Mouse (Mus musculus) cerebellum, adult 2 months (tissue): Measurements from ENCODE around the gene Ager. TPM values are rescaled to one million over a fixed set of nuclear protein-coding genes. Genes with fewer than 3 reads are reported as not detected.

Experiments
- DNase-seq, 2 experiments: peaks; one replicate each; pipeline ENCODE4 v3.0.0; 2021
- H3K27ac ChIP-seq: fragments of 200-500 bp; 2 replicates; pipeline ENCODE4 v1.5.1; 2012; ENCODE audit warnings: low read length, control low read depth, inconsistent platforms; ENCODE audit not compliant: insufficient read depth
- H3K27me3 ChIP-seq: fragments of 200-500 bp; 2 replicates; pipeline ENCODE4 v1.6.1; 2012; ENCODE audit warnings: inconsistent platforms, mild to moderate bottlenecking, low read length, moderate library complexity; ENCODE audit not compliant: control insufficient read depth, insufficient read depth
- H3K4me1 ChIP-seq: fragments of 200-500 bp; 2 replicates; pipeline ENCODE4 v1.6.1; 2011; ENCODE audit warnings: low read length; ENCODE audit not compliant: control insufficient read depth, insufficient read depth
- H3K4me3 ChIP-seq: fragments of 200-500 bp; replicated peaks from 2 replicates; pipeline ENCODE3; 2011; ENCODE audit warnings: mild to moderate bottlenecking, low read depth, low read length, control low read depth; ENCODE audit not compliant: insufficient read depth
- CTCF ChIP-seq: fragments of 200-500 bp; IDR thresholded peaks from 2 replicates; pipeline ENCODE4 v1.5.1; 2011; ENCODE audit warnings: low read depth, mild to moderate bottlenecking, control low read depth, low read length, moderate library complexity, borderline replicate concordance; ENCODE audit not compliant: insufficient read depth
- POLR2A ChIP-seq: fragments of 200-500 bp; IDR thresholded peaks from 2 replicates; pipeline ENCODE4 v1.6.1; 2011; ENCODE audit warnings: low read length, control low read depth, borderline replicate concordance; ENCODE audit not compliant: insufficient read depth
- WGBS: fragments of 180-500 bp; shearing (Covaris S2); methylation state at CpG from one replicate; pipeline ENCODE4 v1.1.7; 2018; 5-methylcytosine and 5-hydroxymethylcytosine counted together
- polyA plus RNA-seq: library from polyadenylated mRNA; depleted of rRNA; stranded (reverse); fragments of >200 nt; gene quantifications from 2 replicates; pipeline ENCODE4 v1.2.3, GENCODE M21; 2012

Gene Ager
- polyA plus RNA-seq, 1 experiment = 1.4 TPM

GRCm38 (mm10) chr17:34586796-34587422, 10.8 kb upstream of the Ager start:
- no peaks in the 10 kb centered on the region for H3K27me3 ChIP-seq
- peak overlapping the region; percentile 81 for H3K27ac ChIP-seq
- peaks cover 23% of the 10 kb centered on the region; the same call in 1 of the 2 replicates for H3K4me1 ChIP-seq
- H3K4me3 ChIP-seq = peak overlapping the region; percentile 71
- under 1% methylated on average over 38 of the region's 38 CpGs for WGBS
- peak; percentile 89 to 91 for DNase-seq
- TF ChIP-seq POLR2A (no peak), CTCF (no peak)

DNA sequence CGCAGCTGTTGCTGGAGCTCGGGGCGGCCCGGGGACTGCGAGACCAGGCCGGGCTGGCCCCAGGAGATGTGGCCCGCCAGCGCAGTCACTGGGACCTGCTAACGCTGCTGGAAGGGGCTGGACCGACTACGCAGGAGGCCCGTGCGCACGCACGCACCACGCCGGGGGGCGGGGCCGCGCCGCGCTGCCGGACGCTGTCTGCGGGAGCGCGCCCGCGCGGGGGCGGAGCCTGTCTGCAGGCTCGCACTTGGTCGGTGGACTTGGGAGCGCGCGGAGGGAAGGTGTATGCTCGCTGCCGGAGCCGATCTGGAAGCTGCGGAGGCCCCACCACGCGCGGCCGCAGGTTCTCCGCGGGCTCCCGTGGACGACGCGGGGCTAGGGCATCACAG, 10.2 kb upstream of the Ager start:
- Histone ChIP-seq H3K27me3 (no peaks in the 10 kb centered on the region), H3K4me1 (peaks cover 23% of the 10 kb centered on the region; the same call in 1 of the 2 replicates), H3K27ac (peak overlapping the region; percentile 93), H3K4me3 (peak overlapping the region; percentile 78)
- TF ChIP-seq POLR2A = peak; percentile 97
- TF ChIP-seq CTCF = no peak
- peak; percentile 98 for DNase-seq
- WGBS = under 1% methylated on average over 50 of the region's 50 CpGs

- Histone ChIP-seq H3K4me1 (peaks cover 23% of the 10 kb centered on the region; the same call in 1 of the 2 replicates), H3K4me3 (peak overlapping the region; percentile 78), H3K27ac (peak overlapping the region; percentile 93), H3K27me3 (no peaks in the 10 kb centered on the region)
- 1% methylated on average over 19 of the region's 19 CpGs for WGBS
- TF ChIP-seq POLR2A (no peak), CTCF (no peak)
- no peak for DNase-seq
Observed at GRCm38 (mm10) chr17:34587814-34588213, 9.8 kb upstream of the Ager start.

- TF ChIP-seq POLR2A = no peak
- TF ChIP-seq CTCF = no peak
- Histone ChIP-seq H3K27ac (no peak overlapping the region), H3K4me1 (peaks cover 23% of the 10 kb centered on the region), H3K4me3 (no peak overlapping the region), H3K27me3 (no peaks in the 10 kb centered on the region)
- DNase-seq = peak in 1 of 2 experiments; percentile 18
- 93% methylated on average over 3 of the region's 3 CpGs for WGBS
Observed at GRCm38 (mm10) chr17:34588767-34589166, 8.9 kb upstream of the Ager start.

GRCm38 (mm10) chr17:34589206-34589605, 8.5 kb upstream of the Ager start:
- H3K27me3 ChIP-seq = no peaks in the 10 kb centered on the region
- no peak for TF ChIP-seq CTCF
- no peak for TF ChIP-seq POLR2A
- H3K4me1 ChIP-seq = peaks cover 23% of the 10 kb centered on the region
- WGBS = 59% methylated on average over 7 of the region's 7 CpGs
- no peak overlapping the region for H3K27ac ChIP-seq
- DNase-seq = no peak
- H3K4me3 ChIP-seq = no peak overlapping the region

DNA sequence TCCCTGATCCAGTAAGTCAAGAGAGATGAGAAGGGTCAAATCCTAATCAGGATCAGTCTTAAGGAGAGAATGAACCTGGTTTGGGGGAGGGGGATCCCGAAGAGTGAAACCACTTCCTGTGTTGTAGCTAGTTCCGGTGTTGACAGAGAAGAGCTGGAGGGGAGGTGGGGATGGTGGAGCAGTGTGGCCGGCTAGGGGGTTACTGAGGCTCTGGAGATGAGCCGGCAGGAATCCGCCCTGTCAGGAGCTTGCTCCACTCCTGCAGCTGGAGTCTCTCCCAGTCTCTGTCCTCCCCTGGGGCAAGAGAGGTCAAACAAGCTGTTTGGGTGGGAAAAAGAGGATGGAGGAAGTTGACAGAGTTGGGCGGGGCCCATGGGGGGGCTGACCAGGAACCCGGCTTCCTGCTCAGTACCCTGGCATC, 8.0 kb upstream of the Ager start, which contains the start of gene Gpsm3:
Gene Gpsm3, plus strand, starts transcription at position 126 of the 421 bp plus-strand sequence.
- no peak for TF ChIP-seq POLR2A
- TF ChIP-seq CTCF = no peak
- H3K4me1 ChIP-seq = peaks cover 23% of the 10 kb centered on the region
- WGBS = 42% methylated on average over 7 of the region's 7 CpGs
- no peak within 1 kb of the TSS for H3K4me3 ChIP-seq
- no peaks in the 10 kb centered on the region for H3K27me3 ChIP-seq
- peak in 1 of 2 experiments; percentile 21 for DNase-seq
- H3K27ac ChIP-seq = no peak within 1 kb of the TSS

DNA sequence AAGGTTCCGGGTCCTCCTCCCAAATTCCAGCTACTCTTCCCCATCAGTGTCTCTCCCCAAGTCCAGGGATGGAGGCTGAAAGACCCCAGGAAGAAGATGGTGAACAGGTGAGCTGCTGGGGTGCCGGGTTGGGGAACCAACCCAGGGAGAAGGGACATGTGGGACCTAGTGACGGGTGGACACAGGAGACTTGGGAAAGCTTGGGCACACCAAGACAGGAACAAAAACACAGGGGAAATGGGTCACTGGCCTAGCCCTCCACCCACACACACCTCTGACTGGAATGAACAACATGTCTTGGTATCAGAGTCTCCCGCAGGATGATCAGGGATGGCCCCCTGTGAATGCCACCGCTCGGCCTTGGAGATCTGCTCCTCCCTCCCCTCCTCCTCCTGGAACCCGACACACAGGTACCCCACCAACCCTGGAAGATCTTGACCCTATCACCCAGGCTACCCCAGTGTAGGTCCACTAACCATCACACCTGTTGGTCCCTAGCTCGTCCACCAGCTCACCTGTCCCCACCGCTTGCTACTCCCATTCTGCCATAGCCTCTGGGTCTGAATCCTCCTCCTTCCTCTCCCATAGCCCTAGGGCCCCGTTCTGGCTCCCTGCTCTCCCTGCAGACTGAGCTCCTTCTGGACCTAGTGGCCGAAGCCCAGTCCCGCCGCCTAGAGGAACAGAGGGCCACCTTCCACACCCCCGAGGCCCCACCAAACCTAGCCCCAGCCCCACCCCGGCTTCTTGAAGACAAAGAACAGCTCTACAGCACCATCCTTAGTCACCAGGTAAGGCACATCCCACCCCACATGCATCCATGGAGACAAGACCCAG, 7.3 kb upstream of the Ager start:
- no peak overlapping the region for H3K4me3 ChIP-seq
- peaks cover 23% of the 10 kb centered on the region for H3K4me1 ChIP-seq
- peak overlapping the region; percentile 99; the same call in 1 of the 2 replicates for H3K27ac ChIP-seq
- WGBS = 67% methylated on average over 15 of the region's 15 CpGs
- H3K27me3 ChIP-seq = no peaks in the 10 kb centered on the region
- TF ChIP-seq POLR2A (no peak), CTCF (no peak)
- peak; percentile 13 to 25 for DNase-seq
